Mouse (Mus musculus) megakaryocyte, embryonic 14.5 days (primary cell): ENCODE measurements around the gene Ifnar2.

Experiments
- FLI1 ChIP-seq: IDR thresholded peaks from 2 replicates; pipeline ENCODE4 v1.6.1; 2012; ENCODE audit warnings: low read length, inconsistent platforms, mixed read lengths
- GATA1 ChIP-seq: IDR thresholded peaks from 3 replicates; pipeline ENCODE4 v1.6.1; 2012; ENCODE audit warnings: mixed read lengths, low read length, inconsistent platforms, borderline replicate concordance

- TF ChIP-seq GATA1 = no peak
- no peak for TF ChIP-seq FLI1
Measured at GRCm38 (mm10) chr16:91354599-91354998, 18.0 kb upstream of the Ifnar2 start.
